Mouse (Mus musculus) layer of hippocampus, adult 9-11 months (tissue): Measurements from ENCODE around the gene Acat3.
"Not testable (repeated sequence)": the region's sequence is repeated elsewhere in the genome, so short reads cannot be mapped to it uniquely, and the experiment has no call there.

Experiments used
- DNase-seq: peaks from one replicate; pipeline ENCODE4 v3.0.0; 2022

Acat3 gene

GRCm38 (mm10) chr17:12915881-12916583 lies 24.4 kb downstream of the Acat3 start, which contains the start of gene Mrpl18:
TSS of gene Mrpl18 (minus strand) at chr17:12916345.
- peak; percentile 100 for DNase-seq

DNA sequence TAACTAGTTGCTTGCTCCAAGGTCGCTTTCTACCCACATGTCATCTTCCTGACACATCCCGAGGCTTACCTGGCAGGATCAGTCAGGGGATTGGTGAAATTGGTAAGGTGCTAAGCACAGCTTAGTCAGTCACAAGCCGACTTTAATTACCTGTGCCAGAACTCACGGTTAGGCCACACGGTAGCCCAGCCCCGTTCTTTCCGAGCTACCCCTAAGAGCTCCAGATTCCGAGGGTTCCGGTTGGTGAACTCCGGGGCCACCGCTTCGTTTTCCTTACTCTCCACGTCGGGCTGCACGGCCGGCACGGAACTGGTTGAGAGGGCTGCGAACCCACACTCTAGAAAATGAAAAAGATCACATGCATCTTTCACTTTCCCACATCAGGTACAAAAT lies 24.9 kb downstream of the Acat3 start, which contains the start of gene Tcp1:
Tcp1 (plus strand) TSS at position 214 of the 393 bp plus-strand sequence.
- DNase-seq = no peak

- no peak for DNase-seq
These were observed 30.0 kb downstream of the Acat3 start for GRCm38 (mm10) chr17:12910391-12910790.

- DNase-seq = no peak
These were observed 30.8 kb downstream of the Acat3 start, which contains the start of gene Pnldc1 for GRCm38 (mm10) chr17:12909361-12910280. TSS of gene Pnldc1 (minus strand) at chr17:12910230.

- DNase-seq = no peak
These were observed 34.0 kb downstream of the Acat3 start for GRCm38 (mm10) chr17:12906436-12906835.

GRCm38 (mm10) chr17:12905810-12906209 lies 34.6 kb downstream of the Acat3 start:
- no peak for DNase-seq

DNA sequence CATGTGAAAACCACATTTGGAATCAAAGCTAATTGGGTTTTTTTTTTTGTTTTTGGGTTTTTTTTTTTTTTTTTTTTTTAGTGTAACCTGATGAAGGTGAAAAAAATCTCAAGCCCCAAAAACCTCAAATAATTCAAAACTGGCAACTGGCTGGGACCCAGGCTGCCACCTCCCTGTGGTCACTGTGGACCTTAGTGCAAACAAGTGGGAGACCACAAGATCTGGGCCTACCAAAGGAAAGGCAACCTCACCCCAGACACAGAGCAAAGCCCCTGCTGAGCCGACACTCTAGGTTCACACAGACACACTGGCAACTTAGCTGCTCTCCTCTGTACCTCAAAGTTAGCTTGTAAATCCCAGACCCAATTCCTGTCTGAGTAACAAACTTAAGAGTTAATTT lies 36.1 kb downstream of the Acat3 start:
- DNase-seq = no peak

GRCm38 (mm10) chr17:12903372-12904333 lies 36.7 kb downstream of the Acat3 start:
- DNase-seq = no peak

DNA sequence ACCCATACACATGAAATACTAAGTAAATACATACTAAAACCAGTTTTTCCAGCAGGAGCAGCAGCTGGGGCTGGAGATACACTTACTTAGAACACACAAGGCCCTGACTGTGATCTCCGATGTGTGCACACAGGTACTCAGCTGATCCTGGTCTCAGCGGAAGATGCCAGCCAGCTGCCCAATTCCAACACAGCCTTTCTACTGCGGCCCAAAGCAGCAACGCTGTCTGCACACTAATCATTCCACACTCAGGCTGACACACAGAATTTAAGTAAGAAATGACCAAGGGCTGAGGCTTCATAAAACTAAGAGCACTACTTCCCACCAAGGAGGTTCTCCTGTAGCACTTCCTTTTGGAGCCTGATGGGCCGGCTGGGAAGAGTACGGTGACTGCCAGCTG lies 38.1 kb downstream of the Acat3 start:
- no peak for DNase-seq

DNA sequence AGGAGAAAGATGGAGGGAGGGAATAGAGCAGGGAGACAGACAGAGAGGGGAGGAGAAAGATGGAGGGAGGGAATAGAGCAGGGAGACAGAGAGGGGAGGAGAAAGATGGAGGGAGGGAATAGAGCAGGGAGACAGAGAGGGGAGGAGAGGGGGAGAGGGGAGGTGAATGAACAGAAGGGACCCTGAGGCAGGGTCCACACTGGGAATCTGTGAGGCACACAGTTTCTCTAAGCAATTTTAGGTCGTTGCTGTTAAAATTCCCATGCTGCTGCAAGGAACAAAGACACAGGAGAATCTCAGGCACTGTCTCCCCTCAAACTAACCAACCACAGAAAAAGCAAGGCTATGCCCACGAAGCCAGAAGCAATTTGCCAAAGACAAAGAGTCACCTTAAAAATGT lies 41.8 kb downstream of the Acat3 start:
- not testable (repeated sequence) for DNase-seq

DNA sequence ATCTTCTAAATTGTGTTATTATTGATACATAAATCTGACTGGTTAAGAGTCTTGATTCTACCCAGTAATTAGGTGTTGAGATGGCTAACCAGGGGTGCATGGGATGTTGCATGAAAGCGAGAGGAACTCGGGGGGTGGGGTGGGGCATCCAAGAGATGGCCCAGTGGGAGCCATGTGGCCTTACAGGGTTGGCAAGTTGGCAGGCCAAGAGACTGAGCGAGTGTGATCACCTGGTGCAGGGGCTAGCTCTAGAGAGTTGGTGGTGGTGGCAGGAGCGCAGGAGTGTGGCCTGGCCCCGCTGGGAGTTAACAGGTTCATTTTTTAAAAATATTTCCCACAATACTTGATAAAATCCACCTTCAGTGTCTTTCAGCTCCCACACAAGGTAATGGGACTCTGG lies 42.7 kb downstream of the Acat3 start:
- DNase-seq = no peak

DNA sequence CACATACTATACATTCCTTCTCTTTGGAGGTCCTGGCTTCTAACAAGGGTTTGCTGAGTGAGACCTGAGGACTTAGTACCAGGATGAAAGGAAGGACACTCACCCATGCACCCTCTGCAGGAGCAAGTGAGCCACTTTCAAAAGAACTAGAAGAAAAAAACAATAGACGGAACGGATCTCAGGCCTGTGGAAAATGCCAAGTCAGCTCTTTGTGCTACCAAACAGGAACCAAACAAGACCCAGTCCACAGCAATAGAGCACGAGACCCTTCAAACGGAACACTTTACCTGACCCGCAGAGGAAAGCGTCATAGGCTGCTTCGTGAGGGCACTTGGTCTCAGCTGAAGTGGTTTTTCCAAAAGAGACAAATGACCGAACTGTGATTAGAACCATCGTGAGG lies 48.4 kb downstream of the Acat3 start:
- DNase-seq = no peak

DNA sequence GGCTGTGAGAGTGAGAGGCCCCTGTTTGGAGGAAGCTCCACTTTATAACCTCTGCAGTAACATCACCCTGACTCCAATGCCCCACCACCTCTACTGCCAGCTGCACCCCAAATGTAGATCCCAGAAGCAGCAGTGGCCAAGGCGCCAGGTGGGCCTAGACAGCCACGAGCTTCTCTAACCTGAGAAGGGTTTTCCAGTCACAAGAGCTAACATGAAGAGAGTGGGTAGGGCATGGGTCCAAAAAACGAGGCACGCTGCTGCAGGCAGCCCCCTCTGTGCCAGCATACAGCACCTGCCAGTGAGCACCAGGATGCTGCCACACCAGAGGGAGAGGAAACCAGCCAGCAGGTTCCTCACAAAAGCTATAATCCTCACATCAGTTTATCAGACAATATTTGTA lies 49.3 kb downstream of the Acat3 start:
- DNase-seq = no peak

DNA sequence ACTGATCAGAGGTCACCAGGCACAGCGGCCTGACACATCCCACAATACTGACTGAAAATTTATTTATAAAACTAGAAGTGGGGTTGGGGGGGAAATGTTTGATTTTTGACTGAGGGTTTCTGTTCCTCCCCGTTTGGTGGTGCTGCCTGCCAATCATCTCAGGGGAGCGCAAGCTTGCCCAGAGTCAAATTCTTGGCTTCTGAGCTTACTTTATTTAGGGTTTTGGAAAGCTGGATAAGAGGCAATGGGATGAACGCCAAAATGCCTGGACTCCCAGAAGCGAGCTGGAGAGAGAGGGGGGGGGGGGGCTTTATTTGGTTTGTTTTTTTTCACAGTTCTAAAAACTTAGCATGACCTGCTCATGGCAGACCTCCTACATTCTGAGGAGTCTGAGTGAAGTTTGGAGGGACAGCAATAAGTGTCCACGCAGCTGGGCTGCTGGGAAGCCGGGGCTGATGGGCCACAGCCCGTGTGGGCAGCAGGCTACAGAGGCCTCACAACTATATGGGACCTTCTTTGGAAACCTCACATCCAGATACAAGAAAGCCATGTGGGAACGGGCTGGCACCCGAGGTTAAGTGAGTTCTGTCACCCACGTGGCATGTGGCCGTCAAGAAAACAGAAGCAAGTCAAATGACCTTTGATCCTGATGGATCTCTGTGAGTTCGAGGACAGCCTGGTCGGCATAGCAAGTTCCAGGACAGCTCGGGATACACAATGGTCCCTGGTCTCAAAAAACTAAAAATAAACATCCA lies 53.2 kb downstream of the Acat3 start:
- no peak for DNase-seq

DNA sequence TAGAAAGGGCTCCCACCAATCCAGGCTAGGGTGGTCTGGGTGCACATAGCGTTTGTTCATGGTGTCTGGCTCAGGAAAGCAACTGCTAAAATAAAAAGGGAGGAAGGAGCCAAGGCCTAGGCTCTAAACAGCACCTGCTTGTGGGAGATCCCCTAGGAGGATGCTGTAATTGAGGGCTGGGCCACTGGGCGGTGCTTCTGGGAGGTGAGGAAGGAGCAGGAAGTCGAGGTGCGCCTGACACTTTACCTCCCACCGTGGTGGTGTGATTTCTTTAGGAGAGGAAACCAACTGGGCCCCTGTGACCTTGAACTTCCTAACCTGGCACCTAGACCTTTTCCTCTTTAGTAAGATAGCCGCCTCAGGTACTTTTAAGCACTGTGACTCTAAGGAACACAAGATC lies 53.8 kb downstream of the Acat3 start:
- DNase-seq = no peak

- no peak for DNase-seq
These were observed 59.2 kb downstream of the Acat3 start for GRCm38 (mm10) chr17:12881216-12881615.

DNA sequence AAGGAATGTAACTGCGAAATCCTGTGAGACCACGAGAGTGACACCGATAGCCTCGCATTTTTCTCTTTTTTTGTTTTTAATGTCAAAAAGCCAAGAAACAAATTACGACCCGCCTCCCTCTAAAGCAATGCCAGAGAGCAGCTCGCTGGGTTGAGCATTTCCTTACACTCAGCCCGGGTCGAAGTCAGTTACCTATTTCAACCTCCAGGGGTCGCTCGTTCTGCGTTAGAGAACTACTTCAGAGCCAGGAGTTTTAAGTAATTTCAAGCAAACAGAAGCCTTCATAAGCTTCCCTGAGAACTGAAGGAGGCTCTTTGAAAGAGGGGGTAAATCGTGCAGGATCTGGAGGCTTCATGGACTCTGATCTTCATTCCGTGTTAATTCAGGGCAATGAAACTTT lies 60.2 kb downstream of the Acat3 start:
- peak; percentile 77 for DNase-seq

GRCm38 (mm10) chr17:12875734-12876133 lies 64.7 kb downstream of the Acat3 start, which contains the start of gene Mrgprh:
TSS of gene Mrgprh (plus strand) at chr17:12876034.
- no peak for DNase-seq
